Mouse (Mus musculus): Measurements from ENCODE around the gene Arap2. TPM values are rescaled to one million over a fixed set of nuclear protein-coding genes. Genes with fewer than 3 reads are reported as not detected.

The Arap2 gene
- polyA plus RNA-seq, 1 experiment, result not detected

DNA sequence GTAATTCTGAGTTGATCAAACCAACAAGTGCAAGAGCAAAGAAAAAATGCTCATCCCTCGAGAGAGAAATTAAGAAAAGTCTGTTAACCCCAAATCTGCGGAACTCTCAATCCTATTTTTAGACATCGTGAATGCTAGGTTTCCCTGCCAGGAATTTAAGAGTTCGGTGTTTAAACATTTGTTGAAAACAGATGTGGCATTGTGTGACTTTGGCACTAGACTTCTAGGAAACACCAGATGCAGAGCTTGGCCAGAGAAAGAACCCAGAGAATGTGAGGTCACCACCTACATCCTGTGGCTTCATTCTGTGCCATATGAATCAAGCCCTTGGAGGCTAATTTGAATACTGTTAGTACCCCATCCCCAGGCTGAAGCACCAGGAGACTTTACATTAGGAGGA, 76.0 kb downstream of the Arap2 start:
- TF ChIP-seq GATA1 (IDR thresholded peaks at IDR 0.05; ENCODE audit: low read length), result no peak

DNA sequence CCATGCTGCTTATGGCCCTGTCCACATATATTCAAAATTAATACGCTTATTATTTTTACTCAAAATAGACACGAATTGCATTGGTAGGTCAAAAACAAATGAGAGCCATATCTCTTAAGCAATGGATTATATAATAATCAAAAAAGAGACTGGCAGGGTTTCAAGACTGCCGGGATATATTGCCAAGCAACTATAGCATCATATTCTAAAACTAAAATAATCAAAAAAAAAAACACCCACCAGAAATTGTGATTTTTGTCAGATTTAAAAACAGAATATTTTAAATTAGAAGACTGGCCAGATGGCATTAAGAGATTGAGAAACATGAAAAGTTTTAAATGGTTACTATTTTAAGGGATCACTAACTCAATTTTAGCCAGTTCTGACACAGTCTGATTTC, 82.2 kb downstream of the Arap2 start:
- no peak for TF ChIP-seq GATA1 (IDR thresholded peaks at IDR 0.05; ENCODE audit: low read length)

DNA sequence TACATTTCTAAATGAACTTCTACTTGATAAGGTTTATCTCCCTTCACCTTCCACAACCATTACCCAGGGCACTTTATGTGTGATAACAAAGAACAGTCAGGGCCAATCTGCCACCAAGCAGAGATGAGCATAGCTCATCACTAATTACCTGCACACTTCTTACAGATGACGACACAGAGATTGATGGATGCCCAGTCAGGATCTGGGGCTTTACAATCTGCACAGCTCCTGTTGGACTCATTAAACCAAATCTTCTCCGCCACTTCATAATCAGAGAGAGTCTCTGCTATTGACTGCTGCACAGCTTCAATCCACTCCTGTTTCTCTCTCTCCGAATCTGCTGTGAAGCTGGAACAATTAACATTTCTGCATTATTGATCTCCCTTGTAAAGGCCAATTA, 82.8 kb downstream of the Arap2 start:
- TF ChIP-seq GATA1 (IDR thresholded peaks at IDR 0.05; ENCODE audit: low read length), result no peak

DNA sequence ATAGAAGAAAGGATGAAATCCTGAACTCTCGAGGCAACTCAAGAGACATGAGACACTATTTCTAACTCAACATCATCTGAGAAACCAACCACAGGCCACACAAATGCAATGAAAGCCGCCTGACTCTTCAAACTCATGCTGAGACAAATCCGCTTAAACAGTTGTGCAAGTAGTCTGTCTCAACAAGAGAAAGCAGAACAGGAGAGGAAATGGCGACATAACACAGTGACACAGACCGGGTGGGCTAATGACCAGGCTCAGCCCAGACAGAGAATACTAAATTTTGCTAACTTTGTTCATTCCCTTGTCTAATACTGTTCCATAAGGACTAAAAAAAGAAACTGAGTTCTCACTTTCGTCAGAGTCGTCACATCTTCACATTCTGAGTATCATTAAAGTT, 88.6 kb downstream of the Arap2 start:
- TF ChIP-seq GATA1 (IDR thresholded peaks at IDR 0.05; ENCODE audit: low read length), result no peak

DNA sequence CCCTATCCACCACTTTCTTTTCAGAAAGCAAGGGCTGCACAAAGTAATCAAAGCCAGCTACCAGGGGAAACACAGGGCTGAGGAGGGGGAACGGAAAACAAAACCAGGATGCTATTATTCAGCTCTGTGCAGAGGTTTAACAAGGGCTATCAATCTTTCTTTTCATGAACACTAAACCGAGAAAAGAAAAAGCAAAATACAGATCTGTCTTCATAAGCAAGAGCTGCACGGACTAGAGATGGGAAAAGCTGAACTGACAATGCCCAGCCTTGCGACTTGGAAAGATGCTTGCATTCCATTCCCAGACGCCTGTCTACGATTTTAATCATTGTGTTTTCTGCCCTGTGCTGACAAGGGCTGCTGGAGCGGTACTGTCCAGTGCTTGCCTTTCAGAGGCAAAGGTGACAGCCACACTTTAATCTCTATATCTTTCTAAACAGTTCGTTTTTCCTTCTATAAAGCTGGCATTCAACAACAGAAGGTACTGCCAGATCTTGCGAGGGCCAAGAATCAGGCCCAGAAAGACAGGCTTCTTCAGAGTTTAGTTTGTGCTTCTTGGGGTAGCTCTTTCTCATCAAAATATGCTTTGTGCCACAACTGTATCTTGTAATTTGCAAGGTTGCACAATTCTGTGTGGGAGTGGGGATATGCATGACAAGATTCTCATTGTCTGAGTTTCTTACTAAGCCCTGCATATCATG, 93.1 kb downstream of the Arap2 start:
- TF ChIP-seq GATA1 (IDR thresholded peaks at IDR 0.05; ENCODE audit: low read length), result no peak

DNA sequence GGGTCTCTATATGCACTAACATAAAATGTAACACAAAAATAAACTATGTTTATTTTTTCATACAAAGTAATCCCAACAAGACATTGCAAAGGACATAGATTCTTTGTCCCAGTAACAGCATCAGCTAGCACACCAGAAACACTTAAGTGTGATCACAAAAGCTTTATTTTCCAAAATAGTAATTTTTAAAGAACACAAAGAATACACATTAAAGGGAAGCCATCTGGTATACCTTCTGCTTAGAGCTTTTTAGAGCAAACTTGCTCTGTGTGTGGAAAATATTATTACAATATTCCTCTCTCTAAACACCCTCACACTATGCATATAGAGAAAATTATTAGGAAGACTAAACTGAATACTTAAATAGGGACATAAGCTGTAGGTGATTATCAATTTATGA, 100.6 kb downstream of the Arap2 start:
- TF ChIP-seq GATA1 (IDR thresholded peaks at IDR 0.05; ENCODE audit: low read length), result no peak

DNA sequence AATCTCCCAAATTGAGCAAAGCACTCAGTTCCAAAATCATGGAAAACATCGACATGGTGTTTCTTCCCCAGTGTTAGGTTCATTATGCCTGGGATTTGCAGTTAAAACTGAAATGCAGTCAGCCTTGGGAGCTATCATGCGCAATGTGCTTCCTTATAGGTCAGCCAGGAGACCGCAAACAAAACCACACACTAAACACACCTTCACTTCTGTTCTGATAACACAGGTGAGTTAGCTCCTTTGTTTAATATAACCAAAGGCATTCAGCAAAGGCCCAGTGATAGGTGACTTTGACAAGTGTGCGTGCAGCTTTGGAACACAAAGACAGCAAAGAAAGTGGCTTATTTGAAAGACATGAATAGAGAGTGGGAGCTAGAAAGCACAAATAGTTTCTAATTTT, 101.1 kb downstream of the Arap2 start:
- TF ChIP-seq GATA1 (IDR thresholded peaks at IDR 0.05; ENCODE audit: low read length), result no peak

DNA sequence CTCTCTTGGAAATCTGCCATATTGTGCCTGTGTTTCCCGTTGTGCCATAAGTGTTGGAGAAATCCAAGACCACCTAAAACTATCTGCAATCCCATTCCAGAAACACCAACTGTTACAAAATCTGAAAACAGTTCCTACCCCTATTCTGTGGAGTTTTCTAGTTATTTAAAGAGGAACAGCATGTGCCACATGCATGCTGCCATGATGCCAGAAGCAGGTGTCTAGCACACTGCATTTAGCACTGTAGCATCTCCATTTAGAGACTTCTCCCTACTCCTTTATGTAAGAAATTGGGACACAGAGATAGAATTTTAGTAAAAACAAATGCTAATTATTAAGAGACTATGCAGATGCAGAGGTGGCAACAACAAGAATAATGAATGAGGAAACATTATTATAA, 102.8 kb downstream of the Arap2 start:
- TF ChIP-seq GATA1 (IDR thresholded peaks at IDR 0.05; ENCODE audit: low read length), result no peak

DNA sequence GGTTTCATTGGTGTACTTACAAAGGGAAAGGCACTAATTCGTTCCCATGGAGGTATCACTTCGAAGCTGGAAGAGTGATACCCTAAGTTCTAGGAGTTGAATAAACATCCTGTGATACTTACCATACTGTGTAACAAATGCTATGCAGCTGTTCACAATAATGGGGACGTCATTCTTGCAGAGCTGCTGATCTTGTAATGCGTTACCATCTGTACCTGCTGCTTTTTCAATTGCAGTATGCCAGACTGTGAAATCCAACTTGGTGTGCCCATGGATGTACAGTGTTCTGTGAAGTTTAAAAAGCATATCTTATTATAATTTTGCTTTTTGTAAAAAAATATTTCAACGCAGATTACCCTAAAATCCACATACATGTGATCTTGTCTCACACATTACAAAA, 112.0 kb downstream of the Arap2 start:
- no peak for TF ChIP-seq GATA1 (IDR thresholded peaks at IDR 0.05; ENCODE audit: low read length)

DNA sequence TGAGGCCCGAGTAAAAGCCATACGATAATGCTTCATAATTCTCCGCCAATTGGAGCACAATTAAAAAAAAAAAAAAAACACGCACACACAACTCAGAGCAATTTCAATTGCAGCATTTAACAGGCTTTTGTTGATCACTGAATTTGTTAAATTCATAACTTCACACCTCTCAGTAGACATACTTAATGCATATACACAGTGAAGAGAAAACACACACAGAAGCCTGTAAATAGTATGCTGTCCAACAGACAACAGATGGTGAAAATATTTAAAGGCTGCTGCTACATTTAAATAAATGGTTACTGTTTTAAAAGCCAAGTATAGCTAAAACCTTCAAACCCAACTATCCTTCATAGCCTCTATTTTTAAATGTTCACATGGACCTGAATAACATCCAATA, 123.6 kb downstream of the Arap2 start:
- no peak for TF ChIP-seq GATA1 (IDR thresholded peaks at IDR 0.05; ENCODE audit: low read length)

DNA sequence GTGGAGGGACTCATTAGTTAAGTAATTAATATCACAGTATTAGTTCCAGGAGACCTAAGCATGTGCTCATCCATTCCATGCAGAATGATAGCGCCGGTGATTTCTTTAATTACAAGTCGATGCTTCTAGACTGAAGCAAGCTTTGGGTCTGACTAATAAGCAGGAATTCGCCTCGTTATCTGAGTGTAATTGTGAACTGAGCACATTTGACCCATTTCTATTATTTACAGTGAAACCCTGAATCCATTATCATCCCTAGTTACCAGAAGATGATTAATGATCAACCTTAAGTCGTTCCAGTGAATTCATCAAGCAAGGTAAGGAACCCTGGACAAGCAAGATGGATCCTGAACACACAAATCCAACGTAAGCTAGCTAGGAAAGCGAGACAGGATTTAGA, 125.5 kb downstream of the Arap2 start:
- no peak for TF ChIP-seq GATA1 (IDR thresholded peaks at IDR 0.05; ENCODE audit: low read length)

DNA sequence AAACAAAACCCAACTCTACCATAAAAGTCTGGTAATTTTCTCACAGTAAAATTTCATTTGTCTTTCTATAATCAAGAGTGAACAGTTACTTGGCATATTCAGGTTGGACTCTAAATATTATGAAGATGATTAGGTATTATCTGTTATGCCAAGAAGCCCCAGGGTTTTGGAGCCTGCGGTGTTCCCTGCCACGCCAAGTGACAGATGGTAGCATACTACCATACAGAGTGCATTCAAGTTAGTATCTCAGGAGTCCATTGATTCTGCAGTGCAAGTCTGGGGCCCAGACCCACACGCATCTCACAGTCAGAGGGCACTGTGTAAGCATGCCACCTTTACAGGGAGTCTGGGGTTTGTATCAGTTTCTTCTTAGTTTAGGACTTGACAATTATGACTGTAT, 129.6 kb downstream of the Arap2 start:
- no peak for TF ChIP-seq GATA1 (IDR thresholded peaks at IDR 0.05; ENCODE audit: low read length)

DNA sequence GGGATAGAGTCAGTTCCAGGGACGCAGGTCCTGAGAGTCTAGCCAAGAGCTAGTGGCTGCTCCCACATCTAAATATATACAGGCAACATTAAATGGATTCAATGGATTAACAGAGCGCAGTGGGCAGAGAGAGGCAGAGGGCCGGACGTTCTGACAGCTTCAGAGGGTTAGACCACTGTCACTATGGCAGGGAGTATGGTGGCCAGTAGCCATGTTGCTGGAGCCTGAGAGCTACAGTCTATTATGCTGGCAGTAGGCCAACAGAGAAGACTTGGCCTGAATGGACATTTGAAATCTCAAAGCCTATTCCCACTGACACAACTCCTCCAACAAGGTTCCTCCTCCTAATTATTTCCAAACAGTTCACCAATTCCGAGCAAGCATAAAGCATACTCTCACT, 137.1 kb downstream of the Arap2 start:
- TF ChIP-seq GATA1 (IDR thresholded peaks at IDR 0.05; ENCODE audit: low read length), result no peak

DNA sequence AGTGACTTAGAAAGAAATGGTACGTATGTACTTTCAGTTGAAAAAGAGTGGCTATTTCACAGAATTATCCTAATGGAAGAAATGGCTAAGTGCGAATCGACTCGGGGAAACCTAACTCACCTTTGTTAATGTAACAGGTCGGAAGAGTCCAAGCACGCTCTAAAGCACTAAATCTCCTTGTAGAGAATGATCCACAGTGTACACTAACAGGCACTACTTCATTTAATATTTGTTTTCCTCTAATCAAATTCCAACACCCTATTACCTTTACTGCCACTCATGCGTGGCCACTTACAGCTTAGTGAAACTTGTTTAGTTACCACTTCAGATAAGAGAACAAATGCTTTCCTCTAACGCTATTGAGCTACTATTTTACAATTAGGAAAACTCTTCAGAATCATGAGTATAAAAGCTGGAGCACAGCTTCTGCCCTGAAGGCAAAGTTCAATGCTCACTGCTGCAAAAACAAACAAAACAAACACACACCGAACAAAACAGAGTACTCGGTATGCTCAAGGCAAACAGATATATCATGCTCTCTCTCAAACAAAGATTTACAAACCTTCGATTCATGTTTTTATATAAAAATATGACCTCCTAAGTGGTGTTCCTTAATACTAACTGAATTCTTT, 143.0 kb downstream of the Arap2 start:
- TF ChIP-seq GATA1 (IDR thresholded peaks at IDR 0.05; ENCODE audit: low read length), result no peak

DNA sequence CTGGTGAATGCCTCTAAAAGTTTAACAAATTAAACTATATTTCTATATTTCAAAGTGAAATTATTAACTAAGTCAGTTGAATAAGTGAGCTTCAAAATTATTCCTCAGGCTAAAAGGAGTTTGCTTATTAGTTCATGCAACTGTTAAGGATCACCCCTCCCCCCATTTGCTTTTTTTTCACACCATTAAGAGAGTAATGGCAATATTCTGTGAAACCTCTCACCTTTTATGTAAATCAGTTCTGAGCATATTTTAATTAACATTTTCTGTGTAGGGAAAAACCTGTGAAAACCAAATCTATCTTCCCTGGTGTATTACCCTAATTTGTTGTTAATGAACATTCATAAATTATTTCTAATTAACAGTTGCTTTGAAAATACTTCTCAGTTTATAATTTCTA, 147.7 kb downstream of the Arap2 start:
- TF ChIP-seq GATA1 (IDR thresholded peaks at IDR 0.05; ENCODE audit: low read length), result no peak

DNA sequence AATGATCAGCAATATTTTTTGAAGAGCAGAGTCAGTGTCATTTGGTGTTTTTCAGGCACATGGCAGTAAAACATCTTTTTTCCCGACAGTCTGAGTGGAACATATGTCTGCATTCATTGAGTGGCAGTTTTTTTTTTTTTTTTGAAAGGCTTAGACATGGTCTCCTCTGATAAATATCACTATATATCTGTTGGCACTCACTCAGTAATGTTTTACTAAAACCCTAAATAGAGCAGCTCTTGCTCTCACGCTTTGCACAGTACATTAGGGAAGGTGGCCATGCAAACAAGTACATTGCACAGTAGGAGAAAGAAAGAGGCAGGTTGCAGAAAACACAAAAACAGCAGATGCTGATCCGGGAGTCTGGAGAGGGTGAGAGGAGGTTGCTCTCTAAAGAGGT, 154.0 kb downstream of the Arap2 start:
- TF ChIP-seq GATA1 (IDR thresholded peaks at IDR 0.05; ENCODE audit: low read length), result no peak

DNA sequence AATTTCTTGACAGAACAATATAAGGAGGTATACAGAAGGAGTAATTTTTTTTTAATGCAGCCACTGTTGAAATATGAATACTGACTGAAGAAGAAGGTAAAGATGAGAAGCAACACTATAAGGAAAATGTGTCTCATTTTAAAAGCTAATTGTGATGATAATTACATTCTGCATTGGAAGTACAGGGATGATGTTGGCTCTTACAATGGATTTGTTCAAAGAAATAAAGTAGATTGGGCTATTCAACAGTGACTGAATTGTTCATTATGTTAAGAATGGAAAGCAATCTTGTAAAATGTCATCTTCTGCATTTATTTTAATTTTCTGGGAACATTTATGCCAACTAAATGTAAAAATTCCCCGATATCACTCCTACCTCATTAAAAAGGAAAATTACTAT, 178.6 kb downstream of the Arap2 start:
- no peak for TF ChIP-seq GATA1 (IDR thresholded peaks at IDR 0.05; ENCODE audit: low read length)
